Mouse (Mus musculus) kidney, postnatal 0 days (tissue): ENCODE data around the gene Dcun1d1. TPM values are rescaled to one million over a fixed set of nuclear protein-coding genes. Genes with fewer than 3 reads are reported as not detected.

ENCODE experiments used
- ATAC-seq: fragments of 200-750 bp; cut with Nextera tagmentation; replicated peaks from 2 replicates; pipeline ENCODE4 v1.8.0; 2017; ENCODE audit warnings: low read depth, moderate number of reproducible peaks, moderate TSS enrichment, moderate library complexity; ENCODE audit not compliant: low FRiP score
- DNase-seq: peaks from one replicate; pipeline ENCODE4 v3.0.0-alpha.2; 2016; ENCODE audit warnings: low spot score
- H3K27ac ChIP-seq: fragments of 300-500 bp; sonication (generic); 2 replicates; pipeline ENCODE4 v1.5.1; 2014; ENCODE audit warnings: mild to moderate bottlenecking
- H3K27me3 ChIP-seq: fragments of 300-500 bp; sonication (generic); 2 replicates; pipeline ENCODE4 v1.6.1; 2014; ENCODE audit warnings: low read length, mixed read lengths; ENCODE audit not compliant: insufficient read depth
- H3K36me3 ChIP-seq: fragments of 300-500 bp; sonication (generic); 2 replicates; pipeline ENCODE4 v1.6.1; 2014; ENCODE audit warnings: low read length, mixed read lengths; ENCODE audit not compliant: insufficient read depth
- H3K4me1 ChIP-seq: fragments of 300-500 bp; sonication (generic); replicated peaks from 2 replicates; pipeline ENCODE4 v1.6.1; 2014; ENCODE audit warnings: antibody characterized with exemption, low read length, mixed read lengths; ENCODE audit not compliant: insufficient read depth
- H3K4me2 ChIP-seq: fragments of 300-500 bp; sonication (generic); 2 replicates; pipeline ENCODE4 v1.6.1; 2014; ENCODE audit warnings: mild to moderate bottlenecking, low read length, moderate library complexity, mixed read lengths
- H3K4me3 ChIP-seq: fragments of 300-500 bp; sonication (generic); replicated peaks from 2 replicates; pipeline ENCODE4 v1.5.1; 2014; ENCODE audit warnings: low read depth, low read length
- H3K9ac ChIP-seq: fragments of 300-500 bp; sonication (generic); 2 replicates; pipeline ENCODE4 v1.6.1; 2014; ENCODE audit warnings: low read depth, low read length
- H3K9me3 ChIP-seq: fragments of 300-500 bp; sonication (generic); replicated peaks from 2 replicates; pipeline ENCODE4 v1.6.1; 2016; ENCODE audit warnings: low read length, inconsistent platforms, mixed read lengths
- CTCF ChIP-seq: IDR thresholded peaks from 2 replicates; pipeline ENCODE4 v1.5.1; 2016; ENCODE audit warnings: antibody characterized with exemption, low read depth, mild to moderate bottlenecking, moderate library complexity
- WGBS: fragments of 180-500 bp; shearing (Covaris S2); extraction: QIAGEN DNeasy Blood & Tissue Kit; methylation state at CpG from one replicate; pipeline ENCODE4 v1.1.7; 2014; 5-methylcytosine and 5-hydroxymethylcytosine counted together
- polyA plus RNA-seq: library from polyadenylated mRNA; unstranded; fragments of >200 nt; fragmentation: Nextera tagmentation; extraction: Ambion mirVana; gene quantifications from 2 replicates; pipeline ENCODE4 v1.2.1, GENCODE M21; 2015

The Dcun1d1 gene
- polyA plus RNA-seq, 1 experiment from 2014 or later = 94.9 TPM

- DNase-seq (no peak), ATAC-seq (no peak)
- Histone ChIP-seq H3K27me3 (no peaks in the 10 kb centered on the region), H3K9ac (no peak overlapping the region), H3K36me3 (peaks cover 22% of the 10 kb centered on the region), H3K4me2 (no peak overlapping the region), H3K4me1 (no peaks in the 10 kb centered on the region), H3K27ac (no peak overlapping the region), H3K9me3 (no peaks in the 10 kb centered on the region), H3K4me3 (no peak overlapping the region)
- no peak for TF ChIP-seq CTCF
- WGBS = 91% methylated on average over 8 of the region's 8 CpGs
Observed at GRCm38 (mm10) chr3:35967366-35967921, 30.2 kb upstream of the Dcun1d1 start.

- no peak overlapping the region for H3K4me3 ChIP-seq
- no peak overlapping the region for H3K27ac ChIP-seq
- no peaks in the 10 kb centered on the region for H3K4me1 ChIP-seq
- no peak for TF ChIP-seq CTCF
- no peaks in the 10 kb centered on the region for H3K27me3 ChIP-seq
- DNase-seq (no peak), ATAC-seq (no peak)
- no peak overlapping the region for H3K9ac ChIP-seq
- H3K36me3 ChIP-seq = peaks cover 25% of the 10 kb centered on the region
- WGBS = 88% methylated on average over 2 of the region's 2 CpGs
- H3K9me3 ChIP-seq = no peaks in the 10 kb centered on the region
- H3K4me2 ChIP-seq = no peak overlapping the region
Observed at GRCm38 (mm10) chr3:35966493-35966892, 29.2 kb upstream of the Dcun1d1 start.

- ATAC-seq (no peak), DNase-seq (no peak)
- Histone ChIP-seq H3K4me3 (no peak overlapping the region), H3K27ac (no peak overlapping the region), H3K9me3 (no peaks in the 10 kb centered on the region), H3K4me1 (no peaks in the 10 kb centered on the region), H3K27me3 (no peaks in the 10 kb centered on the region), H3K9ac (no peak overlapping the region), H3K4me2 (no peak overlapping the region), H3K36me3 (peaks cover 34% of the 10 kb centered on the region)
- WGBS = 85% methylated on average over 4 of the region's 4 CpGs
- TF ChIP-seq CTCF = no peak
Observed at GRCm38 (mm10) chr3:35964928-35965327, 27.7 kb upstream of the Dcun1d1 start.

GRCm38 (mm10) chr3:35963921-35964320 lies 26.7 kb upstream of the Dcun1d1 start:
- Histone ChIP-seq H3K4me2 (no peak overlapping the region), H3K27ac (no peak overlapping the region), H3K36me3 (peaks cover 37% of the 10 kb centered on the region), H3K4me1 (no peaks in the 10 kb centered on the region), H3K4me3 (no peak overlapping the region), H3K27me3 (no peaks in the 10 kb centered on the region), H3K9ac (no peak overlapping the region), H3K9me3 (no peaks in the 10 kb centered on the region)
- DNase-seq = no peak
- WGBS = 91% methylated on average over 5 of the region's 5 CpGs
- no peak for TF ChIP-seq CTCF
- no peak for ATAC-seq

- no peaks in the 10 kb centered on the region for H3K9me3 ChIP-seq
- H3K9ac ChIP-seq = no peak overlapping the region
- H3K27ac ChIP-seq = no peak overlapping the region
- H3K4me1 ChIP-seq = no peaks in the 10 kb centered on the region
- H3K4me3 ChIP-seq = no peak overlapping the region
- 92% methylated on average over 4 of the region's 4 CpGs for WGBS
- TF ChIP-seq CTCF = no peak
- H3K27me3 ChIP-seq = no peaks in the 10 kb centered on the region
- ATAC-seq = no peak
- H3K36me3 ChIP-seq = peaks cover 37% of the 10 kb centered on the region
- DNase-seq = no peak
- H3K4me2 ChIP-seq = no peak overlapping the region
Observed at GRCm38 (mm10) chr3:35963401-35963800, 26.2 kb upstream of the Dcun1d1 start.

- no peak for ATAC-seq
- WGBS = 93% methylated on average over 5 of the region's 5 CpGs
Observed at GRCm38 (mm10) chr3:35962967-35963366, 25.7 kb upstream of the Dcun1d1 start.

GRCm38 (mm10) chr3:35957230-35957629 lies 20.0 kb upstream of the Dcun1d1 start:
- no peak for ATAC-seq
- no peak overlapping the region for H3K9ac ChIP-seq
- H3K4me1 ChIP-seq = no peaks in the 10 kb centered on the region
- DNase-seq = no peak
- no peaks in the 10 kb centered on the region for H3K9me3 ChIP-seq
- peaks cover 18% of the 10 kb centered on the region; the same call in 1 of the 2 replicates for H3K36me3 ChIP-seq
- H3K27me3 ChIP-seq = no peaks in the 10 kb centered on the region
- no peak overlapping the region for H3K4me2 ChIP-seq
- no peak overlapping the region for H3K4me3 ChIP-seq
- 97% methylated on average over 3 of the region's 3 CpGs for whole genome bisulfite sequencing
- TF ChIP-seq CTCF = no peak
- no peak overlapping the region for H3K27ac ChIP-seq

More at GRCm38 (mm10) chr3:35962967-35963366, 25.7 kb upstream of the Dcun1d1 start:
- Histone ChIP-seq H3K9ac (no peak overlapping the region), H3K4me1 (no peaks in the 10 kb centered on the region), H3K4me3 (no peak overlapping the region), H3K9me3 (no peaks in the 10 kb centered on the region), H3K36me3 (peaks cover 37% of the 10 kb centered on the region), H3K27ac (no peak overlapping the region), H3K4me2 (no peak overlapping the region), H3K27me3 (no peaks in the 10 kb centered on the region)
- no peak for DNase-seq
- TF ChIP-seq CTCF = peak; percentile 47; the same call in 1 of the 2 replicates
